Mouse (Mus musculus): ENCODE measurements around the gene Samd13. TPM values are rescaled to one million over a fixed set of nuclear protein-coding genes. Genes with fewer than 3 reads are reported as not detected.

The Samd13 gene
- polyA plus RNA-seq (2014; fragmentation: Nextera tagmentation; extraction: Ambion mirVana), result 0.47 and 0.73 TPM in 2 replicates

- no peaks in the 10 kb centered on the region for H3K36me3 ChIP-seq (ENCODE audit: control insufficient read depth, insufficient read depth, low read length)
- no peaks in the 10 kb centered on the region for H3K9me3 ChIP-seq (ENCODE audit: control insufficient read depth, low read length)
- peak within 1 kb of the TSS; percentile 96 for H3K4me2 ChIP-seq
- ATAC-seq (replicated peaks; ENCODE audit: low FRiP score), result peak; percentile 70
- 3% methylated on average over 50 of the region's 50 CpGs for WGBS
- H3K9ac ChIP-seq (ENCODE audit: low read depth, low read length), result peak within 1 kb of the TSS; percentile 54
- H3K4me3 ChIP-seq (ENCODE audit: low read depth, low read length), result peak within 1 kb of the TSS; percentile 56
- no peak within 1 kb of the TSS for H3K27ac ChIP-seq (ENCODE audit: low read depth, low read length)
- peak; percentile 74 for DNase-seq (ENCODE audit: low spot score)
- no peaks in the 10 kb centered on the region for H3K27me3 ChIP-seq (replicated peaks; ENCODE audit: control insufficient read depth, insufficient read depth, low read length)
- H3K4me1 ChIP-seq (replicated peaks; ENCODE audit: control insufficient read depth, insufficient read depth, low read length), result peaks cover 13% of the 10 kb centered on the region; the same call in 1 of the 2 replicates
These were observed at the start of gene Samd13 for GRCm38 (mm10) chr3:146684811-146685675. Samd13 (minus strand) TSS chr3:146685592.

GRCm38 (mm10) chr3:146731499-146731898 is 46.1 kb upstream of the Samd13 start:
- 94% methylated on average over 11 of the region's 11 CpGs for WGBS
- H3K36me3 ChIP-seq (ENCODE audit: control insufficient read depth, insufficient read depth, low read length), result peaks cover 10% of the 10 kb centered on the region

GRCm38 (mm10) chr3:146723037-146723436 is 37.6 kb upstream of the Samd13 start:
- Histone ChIP-seq H3K9me3 (ENCODE audit: control insufficient read depth, low read length) (peaks cover 3% of the 10 kb centered on the region; the same call in 1 of the 2 replicates), H3K9ac (ENCODE audit: low read depth, low read length) (no peak overlapping the region), H3K36me3 (ENCODE audit: control insufficient read depth, insufficient read depth, low read length) (peaks cover 8% of the 10 kb centered on the region), H3K27me3 (replicated peaks; ENCODE audit: control insufficient read depth, insufficient read depth, low read length) (no peaks in the 10 kb centered on the region), H3K4me1 (replicated peaks; ENCODE audit: control insufficient read depth, insufficient read depth, low read length) (no peaks in the 10 kb centered on the region), H3K4me2 (no peak overlapping the region), H3K4me3 (ENCODE audit: low read depth, low read length) (no peak overlapping the region), H3K27ac (ENCODE audit: low read depth, low read length) (no peak overlapping the region)
- no peak for DNase-seq (ENCODE audit: low spot score)
- 73% methylated on average over 3 of the region's 3 CpGs for WGBS
- no peak for ATAC-seq (replicated peaks; ENCODE audit: low FRiP score)

More at GRCm38 (mm10) chr3:146731499-146731898, 46.1 kb upstream of the Samd13 start:
- no peak for DNase-seq (ENCODE audit: low spot score)
- Histone ChIP-seq H3K4me3 (ENCODE audit: low read depth, low read length) (no peak overlapping the region), H3K9me3 (ENCODE audit: control insufficient read depth, low read length) (no peaks in the 10 kb centered on the region), H3K27ac (ENCODE audit: low read depth, low read length) (no peak overlapping the region), H3K4me2 (no peak overlapping the region), H3K27me3 (replicated peaks; ENCODE audit: control insufficient read depth, insufficient read depth, low read length) (no peaks in the 10 kb centered on the region), H3K9ac (ENCODE audit: low read depth, low read length) (no peak overlapping the region), H3K4me1 (replicated peaks; ENCODE audit: control insufficient read depth, insufficient read depth, low read length) (peaks cover 14% of the 10 kb centered on the region)
- ATAC-seq (replicated peaks; ENCODE audit: low FRiP score), result no peak

- no peak overlapping the region for H3K4me2 ChIP-seq
- no peak overlapping the region for H3K4me3 ChIP-seq (ENCODE audit: low read depth, low read length)
- 76% methylated on average over 4 of the region's 4 CpGs for WGBS
- H3K27me3 ChIP-seq (replicated peaks; ENCODE audit: control insufficient read depth, insufficient read depth, low read length), result no peaks in the 10 kb centered on the region
- no peak overlapping the region for H3K9ac ChIP-seq (ENCODE audit: low read depth, low read length)
- no peaks in the 10 kb centered on the region for H3K36me3 ChIP-seq (ENCODE audit: control insufficient read depth, insufficient read depth, low read length)
- no peaks in the 10 kb centered on the region for H3K4me1 ChIP-seq (replicated peaks; ENCODE audit: control insufficient read depth, insufficient read depth, low read length)
- H3K27ac ChIP-seq (ENCODE audit: low read depth, low read length), result no peak overlapping the region
- ATAC-seq (replicated peaks; ENCODE audit: low FRiP score), result no peak
- H3K9me3 ChIP-seq (ENCODE audit: control insufficient read depth, low read length), result no peaks in the 10 kb centered on the region
- no peak for DNase-seq (ENCODE audit: low spot score)
These were observed 34.3 kb upstream of the Samd13 start for GRCm38 (mm10) chr3:146719696-146720095.

GRCm38 (mm10) chr3:146718251-146718650 is 32.9 kb upstream of the Samd13 start:
- H3K4me1 ChIP-seq (replicated peaks; ENCODE audit: control insufficient read depth, insufficient read depth, low read length), result no peaks in the 10 kb centered on the region
- 82% methylated on average over 5 of the region's 5 CpGs for WGBS
- H3K36me3 ChIP-seq (ENCODE audit: control insufficient read depth, insufficient read depth, low read length), result no peaks in the 10 kb centered on the region
- no peak for DNase-seq (ENCODE audit: low spot score)
- no peak overlapping the region for H3K9ac ChIP-seq (ENCODE audit: low read depth, low read length)
- no peak for ATAC-seq (replicated peaks; ENCODE audit: low FRiP score)
- H3K4me3 ChIP-seq (ENCODE audit: low read depth, low read length), result no peak overlapping the region
- no peaks in the 10 kb centered on the region for H3K9me3 ChIP-seq (ENCODE audit: control insufficient read depth, low read length)
- no peaks in the 10 kb centered on the region for H3K27me3 ChIP-seq (replicated peaks; ENCODE audit: control insufficient read depth, insufficient read depth, low read length)
- H3K4me2 ChIP-seq, result no peak overlapping the region
- H3K27ac ChIP-seq (ENCODE audit: low read depth, low read length), result no peak overlapping the region

- H3K9me3 ChIP-seq (ENCODE audit: control insufficient read depth, low read length), result no peaks in the 10 kb centered on the region
- H3K36me3 ChIP-seq (ENCODE audit: control insufficient read depth, insufficient read depth, low read length), result no peaks in the 10 kb centered on the region
- no peak overlapping the region for H3K4me2 ChIP-seq
- no peaks in the 10 kb centered on the region for H3K27me3 ChIP-seq (replicated peaks; ENCODE audit: control insufficient read depth, insufficient read depth, low read length)
- no peak overlapping the region for H3K4me3 ChIP-seq (ENCODE audit: low read depth, low read length)
- no peak for ATAC-seq (replicated peaks; ENCODE audit: low FRiP score)
- DNase-seq (ENCODE audit: low spot score), result no peak
- H3K4me1 ChIP-seq (replicated peaks; ENCODE audit: control insufficient read depth, insufficient read depth, low read length), result no peaks in the 10 kb centered on the region
- H3K27ac ChIP-seq (ENCODE audit: low read depth, low read length), result no peak overlapping the region
- no peak overlapping the region for H3K9ac ChIP-seq (ENCODE audit: low read depth, low read length)
- 75% methylated on average over 7 of the region's 7 CpGs for WGBS
These were observed 26.9 kb upstream of the Samd13 start for GRCm38 (mm10) chr3:146712305-146712704.

GRCm38 (mm10) chr3:146711559-146711958 is 26.2 kb upstream of the Samd13 start:
- H3K4me1 ChIP-seq (replicated peaks; ENCODE audit: control insufficient read depth, insufficient read depth, low read length), result no peaks in the 10 kb centered on the region
- no peaks in the 10 kb centered on the region for H3K36me3 ChIP-seq (ENCODE audit: control insufficient read depth, insufficient read depth, low read length)
- no peak for DNase-seq (ENCODE audit: low spot score)
- ATAC-seq (replicated peaks; ENCODE audit: low FRiP score), result no peak
- H3K9ac ChIP-seq (ENCODE audit: low read depth, low read length), result no peak overlapping the region
- H3K9me3 ChIP-seq (ENCODE audit: control insufficient read depth, low read length), result no peaks in the 10 kb centered on the region
- H3K4me3 ChIP-seq (ENCODE audit: low read depth, low read length), result no peak overlapping the region
- H3K27ac ChIP-seq (ENCODE audit: low read depth, low read length), result no peak overlapping the region
- no peak overlapping the region for H3K4me2 ChIP-seq
- WGBS, result 59% methylated on average over 6 of the region's 6 CpGs
- no peaks in the 10 kb centered on the region for H3K27me3 ChIP-seq (replicated peaks; ENCODE audit: control insufficient read depth, insufficient read depth, low read length)

GRCm38 (mm10) chr3:146711084-146711483 is 25.7 kb upstream of the Samd13 start:
- H3K27me3 ChIP-seq (replicated peaks; ENCODE audit: control insufficient read depth, insufficient read depth, low read length), result no peaks in the 10 kb centered on the region
- H3K9me3 ChIP-seq (ENCODE audit: control insufficient read depth, low read length), result no peaks in the 10 kb centered on the region
- H3K36me3 ChIP-seq (ENCODE audit: control insufficient read depth, insufficient read depth, low read length), result no peaks in the 10 kb centered on the region
- WGBS, result 85% methylated on average over 7 of the region's 7 CpGs
- DNase-seq (ENCODE audit: low spot score), result no peak
- H3K4me3 ChIP-seq (ENCODE audit: low read depth, low read length), result no peak overlapping the region
- ATAC-seq (replicated peaks; ENCODE audit: low FRiP score), result no peak
- H3K4me1 ChIP-seq (replicated peaks; ENCODE audit: control insufficient read depth, insufficient read depth, low read length), result no peaks in the 10 kb centered on the region
- H3K4me2 ChIP-seq, result no peak overlapping the region
- H3K9ac ChIP-seq (ENCODE audit: low read depth, low read length), result no peak overlapping the region
- H3K27ac ChIP-seq (ENCODE audit: low read depth, low read length), result no peak overlapping the region

GRCm38 (mm10) chr3:146709086-146709485 is 23.7 kb upstream of the Samd13 start:
- H3K4me2 ChIP-seq, result no peak overlapping the region
- no peaks in the 10 kb centered on the region for H3K9me3 ChIP-seq (ENCODE audit: control insufficient read depth, low read length)
- DNase-seq (ENCODE audit: low spot score) (no peak), ATAC-seq (replicated peaks; ENCODE audit: low FRiP score) (no peak)
- H3K27ac ChIP-seq (ENCODE audit: low read depth, low read length), result no peak overlapping the region
- H3K36me3 ChIP-seq (ENCODE audit: control insufficient read depth, insufficient read depth, low read length), result no peaks in the 10 kb centered on the region
- H3K4me1 ChIP-seq (replicated peaks; ENCODE audit: control insufficient read depth, insufficient read depth, low read length), result no peaks in the 10 kb centered on the region
- no peaks in the 10 kb centered on the region for H3K27me3 ChIP-seq (replicated peaks; ENCODE audit: control insufficient read depth, insufficient read depth, low read length)
- 97% methylated on average over 1 of the region's 1 CpGs for WGBS
- no peak overlapping the region for H3K9ac ChIP-seq (ENCODE audit: low read depth, low read length)
- no peak overlapping the region for H3K4me3 ChIP-seq (ENCODE audit: low read depth, low read length)
